Mouse (Mus musculus) left cerebral cortex, adult 18-20 months (tissue): ENCODE results near the gene Tgm1. TPM values are rescaled to one million over a fixed set of nuclear protein-coding genes. Genes with fewer than 3 reads are reported as not detected.

ENCODE experiments used
- DNase-seq, 2 experiments: peaks; one replicate each; pipeline ENCODE4 v3.0.0; 2021 to 2022; ENCODE audit warnings: low spot score in 2 of 2, mixed read lengths in 1 of 2
- total RNA-seq, 2 experiments: library from RNA; stranded (reverse); gene quantifications; 2 replicates each; pipeline ENCODE4 v1.2.3; 2021

The Tgm1 gene
- total RNA-seq, 2 experiments from 2014 or later: not detected

DNA sequence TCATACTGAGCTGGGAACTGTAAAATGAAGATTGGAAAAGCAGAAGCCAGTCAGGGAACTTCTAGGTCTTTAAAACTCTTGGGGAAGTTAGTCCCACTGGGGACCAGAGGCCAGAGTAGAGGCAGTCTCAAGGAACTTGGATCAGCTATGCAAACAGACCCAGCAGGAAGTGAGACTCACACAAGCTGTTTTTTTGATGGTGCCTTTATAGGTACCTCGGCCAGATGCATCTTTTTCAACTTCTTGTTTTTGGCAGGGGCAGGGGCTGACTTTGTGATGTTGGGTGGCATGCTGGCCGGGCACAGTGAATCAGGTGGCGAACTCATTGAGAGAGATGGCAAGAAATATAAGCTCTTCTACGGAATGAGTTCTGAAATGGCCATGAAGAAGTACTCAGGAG, 36.1 kb downstream of the Tgm1 start:
- no peak for DNase-seq

DNA sequence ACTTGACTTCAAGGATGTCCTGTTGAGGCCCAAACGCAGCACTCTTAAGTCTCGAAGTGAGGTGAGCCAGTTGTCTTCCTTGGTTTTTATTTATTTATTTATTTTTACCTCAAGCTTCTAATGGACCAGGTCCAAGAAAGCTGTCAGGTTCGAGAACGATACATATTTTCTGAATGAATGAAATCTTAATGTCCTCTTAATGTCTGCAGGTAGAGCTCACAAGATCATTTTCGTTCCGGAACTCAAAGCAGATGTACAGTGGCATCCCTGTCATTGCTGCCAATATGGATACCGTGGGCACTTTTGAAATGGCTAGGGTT, 41.0 kb downstream of the Tgm1 start:
- no peak for DNase-seq

DNA sequence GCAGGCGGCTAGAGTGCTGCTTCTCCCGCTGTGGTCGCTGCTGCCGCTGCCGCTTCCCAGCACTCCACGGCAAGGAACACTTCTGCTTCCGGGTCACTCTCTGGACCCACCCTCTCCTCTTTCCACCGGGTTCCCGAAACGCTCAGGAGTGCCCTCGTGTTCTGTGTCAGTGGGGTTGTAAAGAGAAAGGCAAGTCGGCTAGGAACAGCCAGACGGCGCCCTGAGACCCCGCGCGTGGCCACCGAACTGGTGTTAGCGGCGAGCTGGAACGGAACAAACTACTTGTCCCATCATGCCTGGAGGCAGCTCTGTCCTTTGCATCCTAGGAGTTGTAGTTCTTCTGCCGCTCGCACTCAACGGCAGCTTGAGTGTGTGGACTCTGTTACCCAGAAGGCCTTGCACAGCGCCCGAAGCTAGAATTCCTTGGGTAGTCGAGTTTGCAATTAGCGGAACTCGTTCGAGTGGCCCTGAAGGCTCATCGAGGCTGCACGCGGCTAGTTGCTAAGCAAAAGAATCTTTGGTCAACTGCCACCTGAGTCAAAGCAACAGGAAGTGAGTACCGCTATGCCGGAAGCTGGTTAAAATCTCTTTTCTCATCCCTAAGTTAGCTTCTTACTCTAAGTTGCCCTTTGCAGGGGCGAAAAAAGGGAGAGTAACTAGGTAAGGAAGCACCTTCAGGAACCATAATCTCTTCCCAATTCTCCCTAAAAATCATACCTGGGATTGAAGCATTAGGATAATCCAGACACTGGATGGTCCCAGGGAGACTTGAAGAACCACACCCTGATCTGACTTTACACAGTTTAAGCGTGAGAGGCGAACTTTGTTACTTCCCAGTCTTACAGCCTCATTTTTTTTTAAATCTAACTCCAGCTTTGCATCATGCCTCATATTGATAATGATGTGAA, 41.6 kb downstream of the Tgm1 start, which contains the start of the genes Gmpr2 and Nedd8:
TSS of gene Gmpr2 (plus strand) at position 109 of the 908 bp plus-strand sequence.
TSS of gene Nedd8 (minus strand) at position 292 of the 908 bp plus-strand sequence.
- peak; percentile 82 to 92 for DNase-seq

DNA sequence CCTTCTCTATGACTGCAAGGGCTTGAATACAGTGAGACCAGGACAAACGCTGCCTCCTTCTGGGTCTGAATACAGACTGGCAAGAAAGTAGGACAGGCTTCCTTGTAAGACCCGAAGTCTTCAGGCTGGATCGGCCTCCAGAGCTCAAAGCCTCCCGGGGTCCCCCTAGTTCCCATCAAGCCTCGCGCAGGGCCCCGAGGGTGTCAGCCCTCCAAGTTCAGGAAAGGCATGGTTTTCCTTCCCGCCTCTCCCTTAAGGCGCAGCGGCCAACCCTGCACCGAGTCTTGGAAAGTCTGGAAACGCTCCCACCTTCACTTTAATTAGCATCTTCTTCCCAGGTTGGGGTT, 42.3 kb downstream of the Tgm1 start:
- no peak for DNase-seq

DNA sequence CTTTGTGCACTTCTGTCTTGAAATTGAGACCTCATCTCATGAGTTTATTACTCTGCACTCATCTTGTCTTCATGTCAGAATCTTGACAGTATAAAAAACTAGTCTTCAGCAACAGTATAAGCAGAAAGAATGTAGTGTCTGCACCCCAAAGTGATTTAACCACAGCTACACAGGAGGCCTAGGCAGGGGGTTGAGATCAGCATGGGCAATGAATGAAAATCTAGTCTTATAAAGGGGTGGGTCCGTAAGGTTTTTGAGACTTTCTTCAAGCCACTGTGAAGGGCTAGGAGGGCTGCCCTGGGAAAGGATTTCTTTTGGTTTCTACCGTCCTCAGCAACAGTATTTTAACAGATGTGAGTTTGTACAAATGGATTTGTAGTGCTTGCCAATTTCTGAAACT, 53.1 kb downstream of the Tgm1 start:
- DNase-seq: no peak

DNA sequence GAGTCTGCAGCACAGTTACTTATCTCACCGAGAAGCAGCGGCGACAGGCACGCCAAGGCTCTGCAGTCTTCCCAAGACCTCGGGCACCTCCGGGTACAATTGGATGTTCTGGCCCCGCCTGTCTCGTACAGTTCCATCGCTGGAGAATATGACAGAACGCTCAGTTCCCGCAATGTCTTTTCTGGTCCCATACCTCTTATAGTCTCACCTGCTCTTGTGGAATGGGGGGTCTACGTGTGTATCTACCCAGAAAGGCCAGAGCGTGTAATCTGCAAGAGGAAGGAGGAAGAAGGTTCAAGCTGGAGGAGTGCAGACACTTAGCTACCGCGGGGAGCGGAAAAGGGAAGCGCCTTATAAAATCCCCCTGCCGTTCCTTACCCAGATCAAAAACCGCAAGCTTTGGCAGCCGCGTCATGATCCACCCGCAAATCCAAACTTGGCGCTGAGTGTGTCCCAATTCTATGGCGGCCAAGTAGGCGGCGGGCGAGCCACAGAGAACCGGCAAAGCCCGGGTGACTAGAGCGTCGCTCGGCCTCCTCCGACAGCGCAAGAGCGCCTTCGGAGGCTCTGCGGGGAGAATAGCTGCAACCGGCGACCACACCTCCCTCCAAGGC, 53.7 kb downstream of the Tgm1 start, which contains the start of gene Mdp1:
TSS of gene Mdp1 (minus strand) at position 549 of the 614 bp plus-strand sequence.
- DNase-seq: peak; percentile 77 to 88

DNA sequence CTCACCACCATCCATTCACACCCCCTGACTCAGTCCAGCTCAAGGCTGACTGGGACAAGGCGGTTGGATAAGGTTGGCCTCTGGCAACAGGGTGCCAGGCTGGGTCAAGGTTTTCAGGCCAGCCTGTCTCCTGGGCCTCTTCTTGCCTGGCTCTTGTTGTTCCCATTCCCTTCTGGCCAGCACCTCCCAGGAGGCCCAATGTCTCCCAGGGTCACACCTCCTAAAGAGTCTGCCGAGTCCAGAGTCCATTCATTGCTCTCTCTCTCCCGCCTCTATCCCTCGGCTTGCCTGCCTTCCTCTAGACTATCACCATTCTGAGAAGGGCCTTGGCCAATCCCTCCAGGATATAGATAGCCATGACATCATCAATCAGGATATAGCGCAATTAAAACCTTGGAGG, 55.7 kb downstream of the Tgm1 start:
- DNase-seq: no peak

DNA sequence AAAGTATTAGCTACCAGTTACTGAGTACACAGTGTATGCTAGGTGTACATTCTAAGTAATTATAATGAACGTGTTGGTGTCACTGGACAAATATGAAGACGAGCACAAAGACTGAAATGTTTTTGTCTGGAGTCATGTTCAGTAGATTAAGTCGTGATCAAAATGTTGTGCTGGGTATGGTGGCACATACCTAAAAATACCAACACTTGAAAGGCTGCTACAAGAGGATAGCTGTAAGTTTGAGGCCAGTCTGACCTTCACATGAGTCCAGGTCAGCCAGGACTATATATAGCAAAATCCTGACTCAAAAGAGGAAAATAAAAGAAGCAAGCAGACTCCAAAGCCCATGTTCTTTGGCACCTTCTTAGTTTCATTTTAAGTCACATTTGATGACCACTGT, 56.8 kb downstream of the Tgm1 start:
- DNase-seq: no peak

DNA sequence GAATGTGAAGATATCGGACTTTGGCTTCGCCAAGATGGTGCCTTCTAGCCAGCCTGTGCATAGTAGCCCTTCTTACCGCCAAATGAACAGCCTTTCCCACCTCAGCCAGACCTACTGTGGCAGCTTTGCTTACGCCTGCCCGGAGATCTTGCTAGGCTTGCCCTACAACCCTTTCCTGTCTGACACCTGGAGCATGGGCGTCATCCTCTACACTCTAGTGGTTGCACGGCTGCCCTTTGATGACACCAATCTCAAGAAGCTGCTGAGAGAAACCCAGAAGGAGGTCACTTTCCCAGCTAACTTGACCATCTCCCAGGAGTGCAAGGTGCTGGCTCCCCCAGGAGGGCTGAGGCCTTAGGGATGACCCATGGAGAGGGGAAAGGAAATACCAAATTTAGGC, 62.2 kb downstream of the Tgm1 start:
- DNase-seq: no peak

Other genes starting within 250 kb of the Tgm1 start
- 10 to 100 TPM; 19.0 to 19.2 TPM for gene Dhrs4, start 235.2 kb downstream of the Tgm1 start, total RNA-seq
- 10 to 100 TPM; 38.0 to 49.1 TPM for gene Carmil3, start 223.3 kb downstream of the Tgm1 start, total RNA-seq
- gene Cpne6, start 203.5 kb downstream of the Tgm1 start, total RNA-seq: 100 to 1,000 TPM; 218 to 223 TPM
- gene Nrl, start 188.9 kb downstream of the Tgm1 start, total RNA-seq: 1 to 10 TPM in 1 of 2 experiments, under 1 TPM in 1; 0.82 to 1.4 TPM
- gene Pck2, start 173.7 kb downstream of the Tgm1 start, total RNA-seq: 10 to 100 TPM; 27.6 to 37.2 TPM
- gene Dcaf11, start 153.9 kb downstream of the Tgm1 start, total RNA-seq: 10 to 100 TPM; 83.6 to 86.8 TPM
- gene A730061H03Rik, start 153.5 kb downstream of the Tgm1 start, total RNA-seq: not detected
- not detected for gene Fitm1, start 138.3 kb downstream of the Tgm1 start, total RNA-seq
- gene Psme1, start 135.8 kb downstream of the Tgm1 start, total RNA-seq: 10 to 100 TPM; 47.2 to 58.6 TPM
- 10 to 100 TPM; 44.7 to 58.2 TPM for gene Emc9, start 128.6 kb downstream of the Tgm1 start, total RNA-seq
- 10 to 100 TPM; 59.6 to 65.7 TPM for gene Psme2, start 122.8 kb downstream of the Tgm1 start, total RNA-seq
- gene Rnf31, start 122.2 kb downstream of the Tgm1 start, total RNA-seq: 10 to 100 TPM; 42.0 to 46.2 TPM
- 10 to 100 TPM; 11.7 to 11.8 TPM for gene Irf9, start 110.4 kb downstream of the Tgm1 start, total RNA-seq
- 1 to 10 TPM; 1.7 to 2.7 TPM for gene Rec8, start 95.9 kb downstream of the Tgm1 start, total RNA-seq
- gene Ipo4, start 78.0 kb downstream of the Tgm1 start, total RNA-seq: 100 to 1,000 TPM; 106 to 116 TPM
- gene Gm49378, start 76.0 kb downstream of the Tgm1 start, total RNA-seq: 1 to 10 TPM; 3.6 to 4.3 TPM
- 10 to 100 TPM; 37.0 to 39.8 TPM for gene Tm9sf1, start 70.1 kb downstream of the Tgm1 start, total RNA-seq
- gene Tssk4, start 63.7 kb downstream of the Tgm1 start, total RNA-seq: 1 to 10 TPM in 1 of 2 experiments, under 1 TPM in 1; 0.94 to 1.1 TPM
- 10 to 100 TPM; 40.1 to 42.2 TPM for gene Mdp1, start 53.4 kb downstream of the Tgm1 start, total RNA-seq
- gene Gmpr2, start 42.0 kb downstream of the Tgm1 start, total RNA-seq: 10 to 100 TPM; 20.1 to 22.8 TPM
- 100 to 1,000 TPM; 318 to 349 TPM for gene Nedd8, start 41.8 kb downstream of the Tgm1 start, total RNA-seq
- 10 to 100 TPM; 14.8 to 19.7 TPM for gene Tinf2, start 32.1 kb downstream of the Tgm1 start, total RNA-seq
- 10 to 100 TPM; 47.1 to 51.2 TPM for gene Rabggta, start 8.3 kb upstream of the Tgm1 start, total RNA-seq
- gene Dhrs1, start 31.8 kb upstream of the Tgm1 start, total RNA-seq: 10 to 100 TPM; 86.9 to 88.7 TPM
- 10 to 100 TPM; 10.7 to 11.6 TPM for gene Nop9, start 31.8 kb upstream of the Tgm1 start, total RNA-seq
- gene Cideb, start 44.5 kb upstream of the Tgm1 start, total RNA-seq: 1 to 10 TPM; 2.3 to 2.4 TPM
- under 1 TPM; 0.26 to 0.52 TPM for gene Ltb4r2, start 47.5 kb upstream of the Tgm1 start, total RNA-seq
- gene Ltb4r1, start 52.0 kb upstream of the Tgm1 start, total RNA-seq: under 1 TPM in 1 of 2 experiments, not detected in 1; 0.33 TPM
- 1 to 10 TPM; 4.9 to 8.6 TPM for gene Adcy4, start 70.2 kb upstream of the Tgm1 start, total RNA-seq
- gene Ripk3, start 74.9 kb upstream of the Tgm1 start, total RNA-seq: 1 to 10 TPM in 1 of 2 experiments, under 1 TPM in 1; 0.44 to 1.7 TPM
- gene Nfatc4, start 109.2 kb upstream of the Tgm1 start, total RNA-seq: 1 to 10 TPM; 3.0 to 3.3 TPM
- 1 to 10 TPM; 6.2 to 9.0 TPM for gene Nynrin, start 140.1 kb upstream of the Tgm1 start, total RNA-seq
- gene Cbln3, start 170.5 kb upstream of the Tgm1 start, total RNA-seq: under 1 TPM; 0.16 to 0.23 TPM
- gene Khnyn, start 171.0 kb upstream of the Tgm1 start, total RNA-seq: 10 to 100 TPM; 12.3 to 13.0 TPM
- 100 to 1,000 TPM in 1 of 2 experiments, 10 to 100 TPM in 1; 96.5 to 104 TPM for gene Sdr39u1, start 186.4 kb upstream of the Tgm1 start, total RNA-seq
- gene Cma1, start 230.7 kb upstream of the Tgm1 start, total RNA-seq: not detected
- gene Cma2, start 237.1 kb upstream of the Tgm1 start, total RNA-seq: not detected